Mouse (Mus musculus) liver, embryonic 11.5 days (tissue): ENCODE results near the gene Slc2a10. TPM values are rescaled to one million over a fixed set of nuclear protein-coding genes. Genes with fewer than 3 reads are reported as not detected.

Experiments
- ATAC-seq: fragments of 200-750 bp; cut with Nextera tagmentation; replicated peaks from 2 replicates; pipeline ENCODE4 v1.8.0; 2017; ENCODE audit warnings: moderate number of reproducible peaks, mild to moderate bottlenecking, moderate TSS enrichment, moderate library complexity; ENCODE audit not compliant: low FRiP score
- DNase-seq: peaks from one replicate; pipeline ENCODE4 v3.0.0-alpha.2; 2017; ENCODE audit warnings: low spot score
- H3K27ac ChIP-seq: fragments of 300-500 bp; sonication (generic); 2 replicates; pipeline ENCODE4 v1.5.1; 2014; ENCODE audit warnings: mild to moderate bottlenecking, low read depth, low read length, control low read depth
- H3K27me3 ChIP-seq: fragments of 300-500 bp; sonication (generic); replicated peaks from 2 replicates; pipeline ENCODE4 v1.6.1; 2014; ENCODE audit warnings: low read length, mixed read lengths; ENCODE audit not compliant: control insufficient read depth, insufficient read depth
- H3K36me3 ChIP-seq: fragments of 300-500 bp; sonication (generic); 2 replicates; pipeline ENCODE4 v1.6.1; 2014; ENCODE audit warnings: mild to moderate bottlenecking, low read length, moderate library complexity, mixed read lengths; ENCODE audit not compliant: control insufficient read depth, insufficient read depth
- H3K4me1 ChIP-seq: fragments of 300-500 bp; sonication (generic); replicated peaks from 2 replicates; pipeline ENCODE4 v1.6.1; 2014; ENCODE audit warnings: low read length, mixed read lengths; ENCODE audit not compliant: control insufficient read depth, insufficient read depth
- H3K4me2 ChIP-seq: fragments of 300-500 bp; sonication (generic); 2 replicates; pipeline ENCODE4 v1.6.1; 2014; ENCODE audit warnings: mild to moderate bottlenecking, control low read depth, moderate library complexity
- H3K4me3 ChIP-seq: fragments of 300-500 bp; sonication (generic); 2 replicates; pipeline ENCODE4 v1.5.1; 2014; ENCODE audit warnings: low read depth, low read length, control low read depth
- H3K9ac ChIP-seq: fragments of 300-500 bp; sonication (generic); 2 replicates; pipeline ENCODE4 v1.6.1; 2014; ENCODE audit warnings: low read depth, low read length, control low read depth
- H3K9me3 ChIP-seq: fragments of 300-500 bp; sonication (generic); 2 replicates; pipeline ENCODE4 v1.6.1; 2016; ENCODE audit warnings: low read length, inconsistent platforms, mixed read lengths; ENCODE audit not compliant: control insufficient read depth
- WGBS: fragments of 180-500 bp; shearing (Covaris S2); extraction: QIAGEN DNeasy Blood & Tissue Kit; methylation state at CpG from one replicate; pipeline ENCODE4 v1.1.7; 2014; 5-methylcytosine and 5-hydroxymethylcytosine counted together
- polyA plus RNA-seq: library from polyadenylated mRNA; unstranded; fragments of >200 nt; fragmentation: Nextera tagmentation; extraction: Ambion mirVana; gene quantifications from 2 replicates; pipeline ENCODE4 v1.2.1, GENCODE M21; 2014

Slc2a10 gene
- polyA plus RNA-seq, 1 experiment from 2014 or later = 1.6 TPM

- no peak overlapping the region for H3K27ac ChIP-seq
- H3K4me2 ChIP-seq = no peak overlapping the region
- H3K4me1 ChIP-seq = no peaks in the 10 kb centered on the region
- no peaks in the 10 kb centered on the region for H3K27me3 ChIP-seq
- no peak overlapping the region for H3K9ac ChIP-seq
- 53% methylated on average over 7 of the region's 7 CpGs for WGBS
- DNase-seq = no peak
- H3K9me3 ChIP-seq = no peaks in the 10 kb centered on the region
- ATAC-seq = no peak
- no peaks in the 10 kb centered on the region for H3K36me3 ChIP-seq
- no peak overlapping the region for H3K4me3 ChIP-seq
Measured at GRCm38 (mm10) chr2:165512426-165512825, 8.8 kb downstream of the Slc2a10 start.

- no peak overlapping the region; the same call in 1 of the 2 replicates for H3K27ac ChIP-seq
- H3K4me1 ChIP-seq = no peaks in the 10 kb centered on the region
- H3K9me3 ChIP-seq = no peaks in the 10 kb centered on the region
- no peaks in the 10 kb centered on the region for H3K27me3 ChIP-seq
- H3K4me2 ChIP-seq = no peak overlapping the region
- no peak for ATAC-seq
- H3K4me3 ChIP-seq = no peak overlapping the region
- DNase-seq = no peak
- H3K9ac ChIP-seq = no peak overlapping the region
- 45% methylated on average over 11 of the region's 11 CpGs for WGBS
- H3K36me3 ChIP-seq = no peaks in the 10 kb centered on the region
Measured at GRCm38 (mm10) chr2:165512870-165513600, 9.4 kb downstream of the Slc2a10 start.

- H3K4me1 ChIP-seq = no peaks in the 10 kb centered on the region
- no peaks in the 10 kb centered on the region for H3K9me3 ChIP-seq
- H3K27me3 ChIP-seq = no peaks in the 10 kb centered on the region
- DNase-seq = no peak
- no peak overlapping the region for H3K27ac ChIP-seq
- H3K4me2 ChIP-seq = no peak overlapping the region
- ATAC-seq = no peak
- no peak overlapping the region for H3K4me3 ChIP-seq
- WGBS = 88% methylated on average over 20 of the region's 20 CpGs
- H3K36me3 ChIP-seq = no peaks in the 10 kb centered on the region
- H3K9ac ChIP-seq = no peak overlapping the region
Measured at GRCm38 (mm10) chr2:165515178-165515728, 11.7 kb downstream of the Slc2a10 start.

DNA sequence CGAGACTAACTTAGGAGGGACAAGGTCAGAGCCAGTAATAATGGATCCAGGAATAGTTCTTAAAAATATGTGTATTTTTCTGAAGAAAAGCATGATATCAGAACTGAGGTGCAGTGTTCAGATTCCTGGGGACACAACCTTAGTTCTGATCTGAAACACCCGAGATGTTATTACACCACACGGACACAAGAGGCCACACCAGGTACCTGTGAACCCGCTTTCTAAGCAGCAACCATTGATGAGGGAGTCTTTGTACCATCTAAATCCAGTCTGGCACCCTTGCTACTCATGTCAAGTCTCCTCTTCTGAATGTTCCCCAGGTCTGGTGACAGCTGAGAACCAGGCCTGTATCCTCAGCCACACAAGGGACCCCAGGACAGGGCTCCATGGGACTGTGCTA lies 22.0 kb downstream of the Slc2a10 start:
- no peaks in the 10 kb centered on the region for H3K4me1 ChIP-seq
- no peak for ATAC-seq
- no peak overlapping the region for H3K4me2 ChIP-seq
- no peak overlapping the region for H3K4me3 ChIP-seq
- DNase-seq = no peak
- H3K9ac ChIP-seq = no peak overlapping the region
- no peaks in the 10 kb centered on the region; the same call in 1 of the 2 replicates for H3K9me3 ChIP-seq
- no peak overlapping the region for H3K27ac ChIP-seq
- H3K36me3 ChIP-seq = no peaks in the 10 kb centered on the region
- 59% methylated on average over 4 of the region's 4 CpGs for WGBS
- no peaks in the 10 kb centered on the region; the same call in 1 of the 2 replicates for H3K27me3 ChIP-seq

GRCm38 (mm10) chr2:165529106-165529505 lies 25.5 kb downstream of the Slc2a10 start:
- WGBS = 16% methylated on average over 8 of the region's 8 CpGs
- Histone ChIP-seq H3K27ac (no peak overlapping the region), H3K36me3 (no peaks in the 10 kb centered on the region), H3K4me3 (no peak overlapping the region), H3K9ac (no peak overlapping the region), H3K4me2 (no peak overlapping the region), H3K9me3 (no peaks in the 10 kb centered on the region), H3K4me1 (no peaks in the 10 kb centered on the region), H3K27me3 (no peaks in the 10 kb centered on the region; the same call in 1 of the 2 replicates)
- no peak for ATAC-seq
- peak; percentile 41 for DNase-seq

GRCm38 (mm10) chr2:165533789-165534188 lies 30.2 kb downstream of the Slc2a10 start:
- Histone ChIP-seq H3K9me3 (no peaks in the 10 kb centered on the region), H3K4me3 (no peak overlapping the region), H3K9ac (no peak overlapping the region), H3K27me3 (no peaks in the 10 kb centered on the region; the same call in 1 of the 2 replicates), H3K4me1 (no peaks in the 10 kb centered on the region), H3K27ac (no peak overlapping the region), H3K4me2 (no peak overlapping the region), H3K36me3 (no peaks in the 10 kb centered on the region)
- DNase-seq = no peak
- no peak for ATAC-seq
- WGBS = 83% methylated on average over 6 of the region's 6 CpGs

GRCm38 (mm10) chr2:165540975-165541374 lies 37.4 kb downstream of the Slc2a10 start:
- H3K4me2 ChIP-seq = no peak overlapping the region
- H3K27me3 ChIP-seq = peaks cover 4% of the 10 kb centered on the region; the same call in 1 of the 2 replicates
- 59% methylated on average over 3 of the region's 3 CpGs for WGBS
- H3K4me3 ChIP-seq = no peak overlapping the region
- H3K27ac ChIP-seq = no peak overlapping the region
- no peak for DNase-seq
- H3K9me3 ChIP-seq = no peaks in the 10 kb centered on the region
- H3K4me1 ChIP-seq = no peaks in the 10 kb centered on the region
- ATAC-seq = no peak
- no peak overlapping the region for H3K9ac ChIP-seq
- no peaks in the 10 kb centered on the region for H3K36me3 ChIP-seq

- Histone ChIP-seq H3K9me3 (no peaks in the 10 kb centered on the region), H3K9ac (no peak overlapping the region), H3K4me2 (no peak overlapping the region), H3K27me3 (peaks cover 4% of the 10 kb centered on the region; the same call in 1 of the 2 replicates), H3K36me3 (no peaks in the 10 kb centered on the region), H3K4me3 (no peak overlapping the region), H3K4me1 (no peaks in the 10 kb centered on the region), H3K27ac (no peak overlapping the region)
- DNase-seq = no peak
- no peak for ATAC-seq
- 64% methylated on average over 13 of the region's 13 CpGs for WGBS
Measured at GRCm38 (mm10) chr2:165542939-165543669, 39.5 kb downstream of the Slc2a10 start.
